In genomic region chr2:180894029-180894623, GRCm38 (mm10) we compare ENCODE assay signal across 9 mouse cellular contexts. TPM values are rescaled to one million over a fixed set of nuclear protein-coding genes. Genes with fewer than 3 reads are reported as not detected.
A peak's percentile ranks its signal among the peaks of the same experiment; 100 is the strongest.
DNase-seq lines count a peak whose midpoint lies in the region; ATAC-seq lines count a peak whose summit lies in the region.
"Had no signal": no experiment of that assay in that cellular context is flagged by ENCODE, and none has a peak within 500 bp of the region (broad histone marks: within the 10 kb centered on the region; RNA-seq: fewer than 3 reads in every experiment).

No protein-coding gene starts in this region.

- intact Hi-C loops in left cerebral cortex, postnatal 4 days (cut with DNase I) = loop anchor here (5.0 kb wide), 1 partner anchor 67 kb away; no protein-coding TSS in a partner anchor

- H3K4me3 ChIP-seq in forebrain, embryonic 11.5 days (ENCODE audit: low read depth, low read length) = peak overlapping the region; percentile 89
- H3K4me3 ChIP-seq in midbrain, embryonic 12.5 days = peak overlapping the region; percentile 96

- under 1% methylated on average over 56 of the region's 57 CpGs for WGBS in forebrain, embryonic 11.5 days
- under 1% methylated on average over 57 of the region's 57 CpGs for WGBS in midbrain, embryonic 12.5 days

- ATAC-seq in frontal cortex, adult (ENCODE audit: low TSS enrichment) = no peak
- peak; percentile 68 for ATAC-seq in forebrain, embryonic 11.5 days (replicated peaks; ENCODE audit: low FRiP score)
- ATAC-seq in midbrain, embryonic 12.5 days (ENCODE audit: low FRiP score, low read depth) = peak; percentile 65

- H3K4me1 ChIP-seq in forebrain, embryonic 11.5 days (replicated peaks; ENCODE audit: control insufficient read depth, insufficient read depth, low read length) = peaks cover 17% of the 10 kb centered on the region
- peaks cover 68% of the 10 kb centered on the region for H3K4me1 ChIP-seq in midbrain, embryonic 12.5 days

- peak; percentile 23 to 40 for DNase-seq in frontal cortex, adult 2 months (ENCODE audit: extremely low spot score in 1 of 2, low spot score in 1 of 2)
- peak; percentile 84 for DNase-seq in brain, adult 2 months (ENCODE audit: low read depth, low spot score)
- peak; percentile 93 for DNase-seq in forebrain, embryonic 11.5 days (ENCODE audit: low spot score)
- DNase-seq in induced T-regulatory cell, adult 2 months (ENCODE audit: low read depth) = peak; percentile 32
- peak; percentile 54 for DNase-seq in left cerebral cortex, postnatal 4 days
- peak; percentile 34 for DNase-seq in testis, postnatal 14 days (ENCODE audit: low spot score)

- H3K27me3 ChIP-seq in forebrain, embryonic 11.5 days (ENCODE audit: control insufficient read depth, insufficient read depth, low read length) = no peaks in the 10 kb centered on the region
- H3K27me3 ChIP-seq in midbrain, embryonic 12.5 days = no peaks in the 10 kb centered on the region

- no peaks in the 10 kb centered on the region for H3K36me3 ChIP-seq in forebrain, embryonic 11.5 days (ENCODE audit: control insufficient read depth, insufficient read depth, low read length)
- H3K36me3 ChIP-seq in midbrain, embryonic 12.5 days = peaks cover 8% of the 10 kb centered on the region; the same call in 1 of the 2 replicates

- peak overlapping the region; percentile 97 for H3K9ac ChIP-seq in forebrain, embryonic 11.5 days (ENCODE audit: low read length)
- peak overlapping the region; percentile 99 for H3K9ac ChIP-seq in midbrain, embryonic 12.5 days (replicated peaks)

- H3K9me3 ChIP-seq in forebrain, embryonic 11.5 days (ENCODE audit: control insufficient read depth, low read length) = no peaks in the 10 kb centered on the region
- H3K9me3 ChIP-seq in midbrain, embryonic 12.5 days = no peaks in the 10 kb centered on the region

- peak overlapping the region; percentile 99 for H3K27ac ChIP-seq in forebrain, embryonic 11.5 days (ENCODE audit: low read depth, low read length)
- peak overlapping the region; percentile 100 for H3K27ac ChIP-seq in midbrain, embryonic 12.5 days (replicated peaks)

- peak overlapping the region; percentile 84 for H3K4me2 ChIP-seq in forebrain, embryonic 11.5 days (ENCODE audit: low read depth, low read length, severe bottlenecking)
- H3K4me2 ChIP-seq in midbrain, embryonic 12.5 days (replicated peaks) = peak overlapping the region; percentile 83

RNA-seq across cellular contexts. Expression of gene Ythdf1, which starts 26.6 kb away (rescaled TPM):
- 43.1 and 45.7 TPM in 2 replicates for polyA plus RNA-seq in frontal cortex, adult 2 months (2012; rRNA removed)
- polyA plus RNA-seq in forebrain, embryonic 11.5 days (2014; fragmentation: Nextera tagmentation; extraction: Ambion mirVana) = 74.5 and 75.4 TPM in 2 replicates
- 10 to 100 TPM; 54.8 to 66.4 TPM for total RNA-seq in left cerebral cortex, postnatal 4 days (2021)
- 65.2 and 67.2 TPM in 2 replicates for polyA plus RNA-seq in midbrain, embryonic 12.5 days (2016; fragmentation: Nextera tagmentation; extraction: Ambion mirVana)

RNA-seq across cellular contexts. Expression of gene Birc7, which starts 34.7 kb away (rescaled TPM):
- polyA plus RNA-seq in frontal cortex, adult 2 months (2012; rRNA removed) = 0.08 and 0.42 TPM in 2 replicates
- polyA plus RNA-seq in forebrain, embryonic 11.5 days (2014; fragmentation: Nextera tagmentation; extraction: Ambion mirVana) = 0.35 and 0.36 TPM in 2 replicates
- total RNA-seq in left cerebral cortex, postnatal 4 days (2021) = not detected
- polyA plus RNA-seq in midbrain, embryonic 12.5 days (2016; fragmentation: Nextera tagmentation; extraction: Ambion mirVana) = 0.36 and 0.67 TPM in 2 replicates
- polyA plus RNA-seq: spleen, adult 2 months had no signal

Comparison
In these comparisons a context has a peak if more than half of its experiments do, and no peak if none do; other contexts are left out.
1. DNase-seq: peak in every context shown above with its lines; median percentile 93 in forebrain, embryonic 11.5 days; 84 in brain, adult 2 months; 54 in left cerebral cortex, postnatal 4 days; 34 in testis, postnatal 14 days; 32 in induced T-regulatory cell, adult 2 months; 32 in frontal cortex, adult 2 months.